Mouse (Mus musculus) heart, adult 18-20 months (tissue): ENCODE results near the gene Scnn1a. TPM values are rescaled to one million over a fixed set of nuclear protein-coding genes. Genes with fewer than 3 reads are reported as not detected.

ENCODE experiments used
- DNase-seq, 2 experiments: peaks; one replicate each; pipeline ENCODE4 v3.0.0; 2021 to 2022; ENCODE audit warnings: mixed read lengths in 1 of 2
- total RNA-seq, 2 experiments: library from RNA; stranded (reverse); gene quantifications; 2 replicates each; pipeline ENCODE4 v1.2.3; 2021

Scnn1a gene
- total RNA-seq, 2 experiments from 2014 or later: 0.47 to 1.3 TPM

GRCm38 (mm10) chr6:125361467-125362291, 41.2 kb downstream of the Scnn1a start:
- peak in 1 of 2 experiments; percentile 59 for DNase-seq

GRCm38 (mm10) chr6:125363021-125363420, 42.6 kb downstream of the Scnn1a start:
- DNase-seq: no peak

- DNase-seq: no peak
Measured at GRCm38 (mm10) chr6:125363451-125364242, 43.2 kb downstream of the Scnn1a start.

GRCm38 (mm10) chr6:125364448-125364847, 44.0 kb downstream of the Scnn1a start:
- DNase-seq: peak in 1 of 2 experiments; percentile 44

GRCm38 (mm10) chr6:125365522-125365921, 45.1 kb downstream of the Scnn1a start:
- DNase-seq: no peak

- no peak for DNase-seq
Measured at GRCm38 (mm10) chr6:125366133-125366532, 45.7 kb downstream of the Scnn1a start.

GRCm38 (mm10) chr6:125367758-125368371, 47.4 kb downstream of the Scnn1a start:
- DNase-seq: peak in 1 of 2 experiments; percentile 59

- no peak for DNase-seq
Measured at GRCm38 (mm10) chr6:125377042-125377441, 56.6 kb downstream of the Scnn1a start.

GRCm38 (mm10) chr6:125377582-125378451, 57.4 kb downstream of the Scnn1a start:
- peak; percentile 77 to 79 for DNase-seq

- no peak for DNase-seq
Measured at GRCm38 (mm10) chr6:125378621-125379020, 58.2 kb downstream of the Scnn1a start.

GRCm38 (mm10) chr6:125379781-125380180, 59.3 kb downstream of the Scnn1a start:
- DNase-seq: no peak

- no peak for DNase-seq
Measured at GRCm38 (mm10) chr6:125380372-125381360, 60.2 kb downstream of the Scnn1a start, which contains the start of gene Plekhg6. TSS of gene Plekhg6 (minus strand) at chr6:125380793.

GRCm38 (mm10) chr6:125382024-125382423, 61.6 kb downstream of the Scnn1a start:
- DNase-seq: no peak

GRCm38 (mm10) chr6:125385066-125385974, 64.9 kb downstream of the Scnn1a start:
- peak in 1 of 2 experiments; percentile 54 for DNase-seq

GRCm38 (mm10) chr6:125386080-125386479, 65.6 kb downstream of the Scnn1a start:
- no peak for DNase-seq

GRCm38 (mm10) chr6:125389853-125390252, 69.4 kb downstream of the Scnn1a start:
- DNase-seq: no peak
